Mouse (Mus musculus) spleen, embryonic (tissue): ENCODE measurements around the gene Wdr35.
"Not testable (repeated sequence)": the region's sequence is repeated elsewhere in the genome, so short reads cannot be mapped to it uniquely, and the experiment has no call there.

Source experiments
- CTCF ChIA-PET: fragments of 350-600 bp; sonication (Branson Sonifier 250); formaldehyde crosslinking; loops from one replicate; lab custom pipeline; 2022; lab: Charles Lee

Gene Wdr35

GRCm38 (mm10) chr12:9002038-9002648, 28.5 kb downstream of the Wdr35 start:
- CTCF ChIA-PET, result interaction anchor here (0.6 to 1.8 kb wide), 2 partner anchors 78 to 112 kb away, joined by 3 to 5 read pairs; no protein-coding TSS in a partner anchor

DNA sequence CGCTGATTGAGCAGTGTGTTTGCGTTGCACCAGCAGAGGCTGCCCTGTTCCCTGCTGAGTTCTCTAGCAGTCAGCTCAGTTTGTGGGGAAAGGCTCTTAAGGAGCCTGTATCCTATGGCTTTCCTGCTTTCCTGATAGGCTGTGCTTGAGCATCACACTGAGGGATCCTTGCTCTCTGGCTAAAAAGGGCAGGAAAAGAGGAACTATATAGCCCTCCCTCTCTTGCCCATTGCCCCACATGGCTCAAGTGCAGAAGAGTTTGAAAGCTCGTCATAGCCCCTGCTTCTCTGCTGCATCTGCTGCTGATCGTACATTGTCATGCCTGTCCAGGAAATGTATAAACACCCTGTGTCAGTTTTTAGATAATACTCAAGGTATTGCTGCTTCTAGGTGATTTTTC, 33.5 kb downstream of the Wdr35 start:
- CTCF ChIA-PET, result no interaction called here

DNA sequence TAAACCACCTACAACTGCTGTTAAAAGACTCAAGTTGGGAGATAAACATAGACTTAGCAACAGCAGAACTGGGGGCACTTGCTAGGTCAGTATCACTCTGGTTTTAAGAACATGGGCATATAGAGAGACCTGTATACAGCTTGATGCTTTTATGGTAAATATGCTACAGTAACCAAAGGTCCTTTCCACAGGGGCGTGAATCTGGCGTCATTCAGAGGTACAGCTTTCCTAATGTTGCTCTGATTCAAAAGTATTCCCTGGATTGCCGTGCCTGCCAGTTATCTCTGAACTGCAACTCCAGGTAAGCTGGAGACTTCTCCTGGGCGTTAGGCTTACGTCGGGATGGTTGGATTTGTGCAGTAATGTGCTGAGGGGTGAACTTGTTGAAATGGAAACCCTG, 34.1 kb downstream of the Wdr35 start:
- CTCF ChIA-PET, result no interaction called here

- CTCF ChIA-PET, result no interaction called here
These were observed 36.6 kb downstream of the Wdr35 start for GRCm38 (mm10) chr12:9010311-9010710.

DNA sequence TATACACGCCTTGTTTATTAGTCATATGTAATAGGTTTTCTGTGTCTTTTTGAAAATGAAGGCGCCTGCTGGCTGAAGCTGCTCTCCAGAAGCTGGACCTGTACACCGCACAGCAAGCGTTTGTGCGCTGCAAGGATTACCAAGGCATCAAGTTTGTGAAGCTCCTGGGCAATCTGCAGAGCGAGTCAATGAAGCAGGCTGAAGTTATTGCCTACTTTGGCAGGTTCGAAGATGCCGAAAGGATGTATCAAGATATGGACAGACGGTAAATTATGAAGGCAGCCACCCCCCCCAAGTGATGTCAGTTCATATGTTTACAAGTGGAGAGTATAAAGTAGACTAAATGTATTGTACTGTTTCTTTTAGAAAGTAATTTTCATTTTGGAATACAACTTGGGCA, 42.7 kb downstream of the Wdr35 start:
- CTCF ChIA-PET, result no interaction called here

GRCm38 (mm10) chr12:9020431-9020830, 46.7 kb downstream of the Wdr35 start:
- CTCF ChIA-PET, result no interaction called here

- CTCF ChIA-PET, result no interaction called here
These were observed 47.3 kb downstream of the Wdr35 start for GRCm38 (mm10) chr12:9020986-9021385.

GRCm38 (mm10) chr12:9023031-9023430, 49.3 kb downstream of the Wdr35 start:
- CTCF ChIA-PET, result interaction anchor here (0.5 kb wide), 1 partner anchor 331 kb away, joined by 3 read pairs; no protein-coding TSS in a partner anchor

DNA sequence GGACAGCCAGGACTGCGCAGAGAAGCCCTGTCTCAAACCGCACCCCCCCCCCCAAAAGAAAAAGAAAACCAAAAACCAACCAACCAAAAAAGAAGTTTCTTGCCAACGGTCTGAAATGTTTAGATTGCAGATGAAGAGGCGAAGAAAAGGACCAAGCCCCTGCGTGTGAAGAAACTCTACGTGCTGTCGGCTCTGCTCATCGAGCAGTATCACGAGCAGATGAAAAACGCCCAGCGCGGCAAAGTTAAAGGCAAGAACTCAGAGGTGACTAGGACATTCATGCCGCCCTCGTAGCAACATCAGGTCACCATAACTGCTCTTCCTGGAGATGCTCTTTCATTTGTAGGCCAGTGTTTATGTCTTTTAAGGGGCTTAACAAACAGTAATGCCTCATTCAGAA, 50.4 kb downstream of the Wdr35 start:
- CTCF ChIA-PET, result no interaction called here

GRCm38 (mm10) chr12:9024736-9025135, 51.0 kb downstream of the Wdr35 start:
- CTCF ChIA-PET, result no interaction called here

DNA sequence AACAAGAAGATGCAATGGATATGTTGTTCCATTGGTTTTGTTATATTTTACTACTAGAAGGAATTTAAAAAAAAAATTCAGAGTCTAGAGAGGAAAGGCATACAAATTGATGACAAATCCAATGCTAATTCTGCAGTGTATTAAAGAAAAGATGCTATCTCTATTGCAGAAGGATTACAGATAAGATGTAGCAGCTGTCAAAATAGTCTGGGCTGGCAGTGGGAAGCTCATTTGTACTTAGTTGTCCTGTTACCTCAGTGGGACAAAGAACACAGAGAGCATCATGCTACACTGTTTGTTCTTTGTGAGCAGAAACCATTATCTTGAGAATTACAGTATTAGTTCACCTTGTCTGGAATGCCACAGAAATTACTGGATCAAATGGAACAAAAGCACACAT, 53.2 kb downstream of the Wdr35 start:
- CTCF ChIA-PET, result no interaction called here

DNA sequence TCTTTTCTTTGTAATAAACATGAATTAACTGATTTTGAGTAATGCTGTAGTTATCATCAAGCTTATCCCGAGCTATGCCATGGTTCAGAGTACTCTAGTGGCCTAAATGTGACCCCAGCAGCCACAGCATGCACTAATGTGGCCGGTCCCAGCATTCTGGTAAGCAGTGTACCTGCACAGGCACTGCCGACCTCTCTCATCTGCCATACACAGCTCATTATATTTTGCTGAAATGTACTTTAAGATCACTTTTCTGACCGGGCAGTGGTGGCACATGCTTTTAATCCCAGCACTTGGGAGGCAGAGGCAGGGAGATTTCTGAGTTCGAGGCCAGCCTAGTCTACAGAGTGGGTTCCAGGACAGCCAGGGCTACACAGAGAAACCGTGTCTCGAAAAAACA, 55.1 kb downstream of the Wdr35 start:
- CTCF ChIA-PET, result not testable (repeated sequence)

DNA sequence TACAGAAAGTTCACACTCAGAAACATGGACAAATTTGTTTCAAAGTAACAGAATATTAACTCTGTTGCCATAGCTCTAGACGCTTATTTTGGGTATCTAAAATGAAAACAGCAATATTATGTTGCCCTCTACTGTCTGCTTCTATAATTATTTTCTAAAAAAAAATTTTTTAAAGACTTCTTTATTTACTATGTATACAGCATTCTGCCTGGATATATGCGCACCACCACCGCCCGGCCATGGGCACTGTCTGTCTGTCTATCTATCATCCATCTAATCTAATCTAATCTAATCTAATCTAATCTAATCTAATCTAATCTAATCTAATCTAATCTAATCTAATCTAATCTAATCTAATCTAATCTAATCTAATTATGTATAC, 55.8 kb downstream of the Wdr35 start:
- CTCF ChIA-PET, result no interaction called here

DNA sequence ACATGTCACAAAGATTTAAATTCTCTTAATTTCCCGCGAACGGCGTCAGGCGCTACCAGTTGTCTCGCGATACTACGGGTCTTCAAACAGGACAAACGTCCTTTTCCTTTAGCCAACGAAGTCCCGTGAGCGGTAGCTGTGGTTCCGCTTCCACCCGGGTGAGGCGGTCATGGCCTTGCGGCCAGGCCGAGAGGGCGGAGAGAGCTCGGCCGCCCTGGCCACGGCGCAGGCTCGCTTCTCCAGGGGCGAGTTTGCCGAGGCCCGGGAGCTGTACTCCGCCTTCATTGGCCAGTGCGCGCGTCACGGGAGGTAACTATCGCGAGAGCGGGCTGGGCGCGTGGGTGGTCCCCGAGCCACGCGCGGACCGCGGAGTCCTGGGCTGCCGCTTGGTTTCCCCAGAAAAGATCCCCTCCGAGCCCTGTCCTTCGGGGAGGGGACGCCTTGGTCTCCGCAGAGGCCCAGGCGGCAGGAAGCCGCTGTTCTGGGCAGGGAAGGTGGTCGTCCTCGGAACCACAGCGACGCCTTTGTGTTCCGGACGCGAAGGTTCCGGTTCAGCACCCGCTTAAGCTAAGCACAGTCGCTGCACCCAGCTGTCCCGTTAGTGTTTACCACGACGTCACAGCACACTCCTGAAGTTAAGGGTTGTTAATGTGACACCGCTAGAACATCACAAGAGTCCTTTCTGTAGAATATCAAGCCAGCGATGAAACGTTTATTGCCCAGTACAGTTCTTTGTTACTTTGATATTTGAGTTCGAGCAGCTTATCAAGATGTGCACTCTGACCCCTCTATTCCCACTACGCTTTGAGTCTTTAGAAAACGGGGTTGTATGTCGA, 56.4 kb downstream of the Wdr35 start, which contains the start of gene Ttc32:
Gene Ttc32, plus strand, starts transcription at position 110 of the 836 bp plus-strand sequence.
- CTCF ChIA-PET, result no interaction called here

- CTCF ChIA-PET, result no interaction called here
These were observed 57.5 kb downstream of the Wdr35 start for GRCm38 (mm10) chr12:9031166-9031565.

GRCm38 (mm10) chr12:9033140-9033539, 59.4 kb downstream of the Wdr35 start:
- CTCF ChIA-PET, result no interaction called here

- CTCF ChIA-PET, result no interaction called here
These were observed 62.7 kb downstream of the Wdr35 start for GRCm38 (mm10) chr12:9036409-9036808.

DNA sequence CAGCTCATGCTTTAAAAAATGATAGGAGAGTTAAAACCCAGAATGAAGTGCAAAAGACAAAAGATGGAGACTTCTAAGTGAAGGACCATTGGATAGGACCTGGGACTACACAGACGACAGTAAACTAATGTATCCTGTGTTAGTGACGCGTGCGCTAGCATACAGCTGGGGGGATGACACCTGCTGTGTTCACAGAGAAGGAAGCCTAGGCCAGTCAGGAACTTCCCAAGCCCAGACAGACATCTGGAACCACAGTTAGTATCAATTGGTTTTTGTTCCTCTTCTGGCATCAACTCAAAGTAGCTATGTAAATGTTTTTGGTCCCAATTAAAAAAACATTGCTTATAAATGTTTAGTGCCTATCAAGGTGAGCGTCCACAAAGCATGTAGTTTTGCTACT, 66.5 kb downstream of the Wdr35 start:
- CTCF ChIA-PET, result no interaction called here

DNA sequence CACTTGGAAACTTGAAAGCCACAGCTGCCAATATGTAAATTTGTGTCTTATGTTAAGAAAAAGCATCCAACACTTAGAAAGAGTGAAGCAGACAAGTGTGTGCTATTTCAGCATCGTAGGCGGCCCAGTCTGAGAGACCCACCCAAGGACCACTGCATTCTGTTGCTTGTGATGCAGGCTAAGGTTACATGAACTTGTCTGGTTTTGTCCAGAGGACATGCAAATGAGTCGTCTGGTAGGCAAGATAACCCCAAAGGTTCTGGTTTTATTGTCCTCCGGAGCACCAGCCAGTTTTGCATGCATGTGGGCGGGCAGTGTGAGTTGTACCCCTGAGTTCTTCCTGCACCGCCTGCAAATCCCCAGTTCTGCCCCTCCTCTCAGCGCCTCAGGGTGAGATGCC, 67.0 kb downstream of the Wdr35 start:
- CTCF ChIA-PET, result no interaction called here

DNA sequence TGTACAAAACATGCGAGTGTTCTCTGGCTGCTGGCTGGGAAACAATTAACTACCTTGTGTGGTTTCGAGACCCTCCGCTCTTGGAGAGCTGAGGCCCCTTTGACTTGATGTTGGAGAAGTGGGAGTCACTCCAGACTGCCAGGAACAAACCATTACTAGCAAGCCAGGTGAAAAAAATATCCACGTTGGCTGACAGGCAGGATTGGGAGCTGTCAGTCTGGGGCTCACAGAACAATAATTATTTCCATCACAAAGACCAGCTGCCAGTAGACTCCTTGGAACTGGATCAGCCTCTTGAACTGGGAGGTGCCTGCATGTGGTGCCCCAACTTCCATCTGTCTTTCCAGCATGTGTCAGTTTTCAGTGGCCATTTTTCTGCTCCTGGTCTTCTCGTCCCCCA, 68.6 kb downstream of the Wdr35 start:
- CTCF ChIA-PET, result no interaction called here

GRCm38 (mm10) chr12:9042759-9043158, 69.1 kb downstream of the Wdr35 start:
- CTCF ChIA-PET, result no interaction called here

- CTCF ChIA-PET, result no interaction called here
These were observed 71.0 kb downstream of the Wdr35 start for GRCm38 (mm10) chr12:9044666-9045065.

- CTCF ChIA-PET, result interaction anchor here (0.5 kb wide), 2 partner anchors 30 to 1358 kb away, joined by 4 to 11 read pairs; no protein-coding TSS in a partner anchor
These were observed 73.0 kb downstream of the Wdr35 start for GRCm38 (mm10) chr12:9046674-9047073.
